Mouse (Mus musculus) embryonic facial prominence, embryonic 11.5 days (tissue): ENCODE results near the gene Slc27a1. TPM values are rescaled to one million over a fixed set of nuclear protein-coding genes. Genes with fewer than 3 reads are reported as not detected.

Experiments
- ATAC-seq: fragments of 200-750 bp; cut with Nextera tagmentation; replicated peaks from 2 replicates; pipeline ENCODE4 v1.8.0; 2017; ENCODE audit warnings: low read depth; ENCODE audit not compliant: insufficient number of reproducible peaks, low FRiP score, low TSS enrichment
- DNase-seq: peaks from one replicate; pipeline ENCODE4 v3.0.0-alpha.2; 2015; ENCODE audit warnings: low spot score
- H3K27ac ChIP-seq: fragments of 300-500 bp; sonication (generic); replicated peaks from 2 replicates; pipeline ENCODE4 v1.5.1; 2014; ENCODE audit warnings: mild to moderate bottlenecking, low read depth, low read length, control low read depth
- H3K27me3 ChIP-seq: fragments of 300-500 bp; sonication (generic); 2 replicates; pipeline ENCODE4 v1.6.1; 2014; ENCODE audit warnings: mild to moderate bottlenecking, low read length, moderate library complexity, mixed read lengths; ENCODE audit not compliant: control insufficient read depth, insufficient read depth
- H3K36me3 ChIP-seq: fragments of 300-500 bp; sonication (generic); replicated peaks from 2 replicates; pipeline ENCODE4 v1.6.1; 2014; ENCODE audit warnings: low read depth, mild to moderate bottlenecking, low read length, moderate library complexity, mixed read lengths; ENCODE audit not compliant: control insufficient read depth, insufficient read depth
- H3K4me1 ChIP-seq: fragments of 300-500 bp; sonication (generic); 2 replicates; pipeline ENCODE4 v1.6.1; 2014; ENCODE audit warnings: low read length, mixed read lengths; ENCODE audit not compliant: control insufficient read depth, insufficient read depth
- H3K4me2 ChIP-seq: fragments of 300-500 bp; sonication (generic); 2 replicates; pipeline ENCODE4 v1.6.1; 2014; ENCODE audit warnings: low read depth, mild to moderate bottlenecking, control low read depth, low read length, moderate library complexity
- H3K4me3 ChIP-seq: fragments of 300-500 bp; sonication (generic); 2 replicates; pipeline ENCODE4 v1.5.1; 2014; ENCODE audit warnings: low read depth, low read length, control low read depth
- H3K9ac ChIP-seq: fragments of 300-500 bp; sonication (generic); replicated peaks from 2 replicates; pipeline ENCODE4 v1.6.1; 2014; ENCODE audit warnings: mild to moderate bottlenecking, control low read depth, low read length
- H3K9me3 ChIP-seq: fragments of 300-500 bp; sonication (generic); replicated peaks from 2 replicates; pipeline ENCODE4 v1.6.1; 2016; ENCODE audit warnings: mild to moderate bottlenecking, low read length, inconsistent platforms, mixed read lengths; ENCODE audit not compliant: control insufficient read depth
- WGBS: fragments of 180-500 bp; shearing (Covaris S2); extraction: QIAGEN DNeasy Blood & Tissue Kit; methylation state at CpG from one replicate; pipeline ENCODE4 v1.1.7; 2014; 5-methylcytosine and 5-hydroxymethylcytosine counted together
- polyA plus RNA-seq: library from polyadenylated mRNA; unstranded; fragments of >200 nt; fragmentation: Nextera tagmentation; extraction: Ambion mirVana; gene quantifications from 2 replicates; pipeline ENCODE4 v1.2.1, GENCODE M21; 2014

Slc27a1 gene
- polyA plus RNA-seq, 1 experiment from 2014 or later, result 11.2 TPM

- no peaks in the 10 kb centered on the region; the same call in none of the 2 replicates for H3K36me3 ChIP-seq
- ATAC-seq (no peak), DNase-seq (no peak)
- no peak overlapping the region for H3K27ac ChIP-seq
- no peak overlapping the region for H3K9ac ChIP-seq
- 78% methylated on average over 1 of the region's 1 CpGs for WGBS
- no peaks in the 10 kb centered on the region for H3K4me1 ChIP-seq
- no peak overlapping the region for H3K4me3 ChIP-seq
- no peaks in the 10 kb centered on the region for H3K27me3 ChIP-seq
- no peaks in the 10 kb centered on the region for H3K9me3 ChIP-seq
- no peak overlapping the region for H3K4me2 ChIP-seq
Observed at GRCm38 (mm10) chr8:71579009-71579408, 10.3 kb downstream of the Slc27a1 start.

- no peak overlapping the region for H3K27ac ChIP-seq
- no peaks in the 10 kb centered on the region for H3K4me1 ChIP-seq
- H3K4me2 ChIP-seq, result no peak overlapping the region
- ATAC-seq (no peak), DNase-seq (no peak)
- no peak overlapping the region for H3K9ac ChIP-seq
- no peaks in the 10 kb centered on the region for H3K9me3 ChIP-seq
- H3K4me3 ChIP-seq, result no peak overlapping the region
- no peaks in the 10 kb centered on the region for H3K27me3 ChIP-seq
- WGBS, result 88% methylated on average over 14 of the region's 14 CpGs
- H3K36me3 ChIP-seq, result no peaks in the 10 kb centered on the region; the same call in none of the 2 replicates
Observed at GRCm38 (mm10) chr8:71579476-71579875, 10.8 kb downstream of the Slc27a1 start.

GRCm38 (mm10) chr8:71580201-71580600, 11.5 kb downstream of the Slc27a1 start:
- no peaks in the 10 kb centered on the region; the same call in none of the 2 replicates for H3K36me3 ChIP-seq
- no peak overlapping the region for H3K9ac ChIP-seq
- no peaks in the 10 kb centered on the region for H3K27me3 ChIP-seq
- H3K27ac ChIP-seq, result no peak overlapping the region
- no peak for ATAC-seq
- 24% methylated on average over 9 of the region's 9 CpGs for WGBS
- H3K4me1 ChIP-seq, result no peaks in the 10 kb centered on the region
- no peak overlapping the region for H3K4me2 ChIP-seq
- H3K4me3 ChIP-seq, result no peak overlapping the region
- H3K9me3 ChIP-seq, result no peaks in the 10 kb centered on the region
- no peak for DNase-seq

DNA sequence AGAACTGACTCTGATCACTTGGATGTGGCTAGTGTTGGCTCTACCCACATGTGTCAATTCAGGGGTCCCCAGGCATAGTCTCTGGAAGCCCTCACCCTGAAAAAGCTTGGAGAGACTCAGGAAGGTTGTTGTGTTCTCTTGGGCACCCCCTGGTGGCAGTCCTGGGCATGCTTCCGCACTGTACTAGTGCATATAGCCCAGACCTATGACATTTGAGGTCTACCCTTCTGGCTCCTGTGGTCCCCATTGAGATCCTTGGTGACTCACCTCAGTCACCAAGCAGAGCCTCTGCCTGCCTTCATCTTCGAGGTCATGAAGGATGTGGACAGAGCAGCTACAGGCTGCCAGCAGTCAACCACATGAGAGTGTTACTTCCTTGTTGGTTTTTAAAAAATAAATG, 18.2 kb downstream of the Slc27a1 start:
- no peak for ATAC-seq
- Histone ChIP-seq H3K27ac (no peak overlapping the region), H3K4me2 (no peak overlapping the region), H3K9ac (no peak overlapping the region), H3K9me3 (no peaks in the 10 kb centered on the region), H3K4me3 (no peak overlapping the region), H3K36me3 (no peaks in the 10 kb centered on the region), H3K4me1 (no peaks in the 10 kb centered on the region), H3K27me3 (no peaks in the 10 kb centered on the region)
- WGBS, result 73% methylated on average over 2 of the region's 2 CpGs
- DNase-seq, result peak; percentile 53

DNA sequence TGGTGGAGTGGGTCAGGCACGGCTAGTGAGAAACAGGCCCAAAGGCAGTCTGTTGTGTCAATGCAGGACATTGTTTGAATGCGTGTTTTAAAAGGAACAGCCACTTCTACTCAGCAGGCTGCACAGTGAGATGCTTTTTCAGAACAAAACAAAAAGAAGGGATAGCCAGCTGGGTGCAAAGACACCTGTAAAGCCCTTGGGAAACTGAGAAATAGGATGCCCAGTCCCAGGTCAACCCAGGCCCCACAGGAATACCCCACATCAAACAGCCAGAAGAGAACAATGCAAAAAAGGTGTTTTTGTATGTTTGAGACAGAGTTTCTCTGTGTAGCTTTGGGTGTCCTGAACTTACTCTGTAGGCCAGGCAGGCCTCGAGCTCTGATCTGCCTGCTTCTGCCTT, 20.1 kb downstream of the Slc27a1 start:
- Histone ChIP-seq H3K4me3 (no peak overlapping the region), H3K27me3 (no peaks in the 10 kb centered on the region), H3K4me1 (peaks cover 3% of the 10 kb centered on the region; the same call in 1 of the 2 replicates), H3K9ac (no peak overlapping the region), H3K9me3 (no peaks in the 10 kb centered on the region), H3K27ac (no peak overlapping the region), H3K36me3 (no peaks in the 10 kb centered on the region), H3K4me2 (no peak overlapping the region)
- DNase-seq (no peak), ATAC-seq (no peak)
- WGBS, result 62% methylated on average over 3 of the region's 3 CpGs

DNA sequence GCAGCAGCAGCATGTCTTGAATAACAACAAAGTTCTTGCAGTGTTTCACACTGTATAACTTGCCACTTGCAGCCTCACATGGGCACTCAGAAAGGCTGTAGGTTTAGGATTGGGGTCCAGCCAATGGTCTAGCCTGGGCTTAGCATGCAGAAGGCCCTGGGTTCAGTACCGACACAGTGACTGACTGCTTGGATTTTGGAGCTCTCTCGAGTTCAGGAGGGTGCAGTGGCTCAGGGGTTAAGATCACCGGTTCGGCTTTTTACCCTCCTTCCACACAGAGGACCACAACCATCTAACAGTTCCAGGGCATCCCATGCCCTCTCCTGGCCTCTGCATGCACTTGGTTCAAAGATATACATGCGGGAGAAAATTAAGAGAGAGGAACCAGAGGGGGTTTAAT, 22.3 kb downstream of the Slc27a1 start:
- H3K27ac ChIP-seq, result no peak overlapping the region
- H3K9me3 ChIP-seq, result no peaks in the 10 kb centered on the region
- no peak for DNase-seq
- peaks cover 3% of the 10 kb centered on the region; the same call in 1 of the 2 replicates for H3K4me1 ChIP-seq
- peak overlapping the region; percentile 78 for H3K4me2 ChIP-seq
- 29% methylated on average over 5 of the region's 5 CpGs for WGBS
- peak overlapping the region; percentile 84 for H3K4me3 ChIP-seq
- H3K36me3 ChIP-seq, result no peaks in the 10 kb centered on the region
- peak overlapping the region; percentile 94; the same call in 1 of the 2 replicates for H3K9ac ChIP-seq
- no peaks in the 10 kb centered on the region for H3K27me3 ChIP-seq
- ATAC-seq, result no peak

DNA sequence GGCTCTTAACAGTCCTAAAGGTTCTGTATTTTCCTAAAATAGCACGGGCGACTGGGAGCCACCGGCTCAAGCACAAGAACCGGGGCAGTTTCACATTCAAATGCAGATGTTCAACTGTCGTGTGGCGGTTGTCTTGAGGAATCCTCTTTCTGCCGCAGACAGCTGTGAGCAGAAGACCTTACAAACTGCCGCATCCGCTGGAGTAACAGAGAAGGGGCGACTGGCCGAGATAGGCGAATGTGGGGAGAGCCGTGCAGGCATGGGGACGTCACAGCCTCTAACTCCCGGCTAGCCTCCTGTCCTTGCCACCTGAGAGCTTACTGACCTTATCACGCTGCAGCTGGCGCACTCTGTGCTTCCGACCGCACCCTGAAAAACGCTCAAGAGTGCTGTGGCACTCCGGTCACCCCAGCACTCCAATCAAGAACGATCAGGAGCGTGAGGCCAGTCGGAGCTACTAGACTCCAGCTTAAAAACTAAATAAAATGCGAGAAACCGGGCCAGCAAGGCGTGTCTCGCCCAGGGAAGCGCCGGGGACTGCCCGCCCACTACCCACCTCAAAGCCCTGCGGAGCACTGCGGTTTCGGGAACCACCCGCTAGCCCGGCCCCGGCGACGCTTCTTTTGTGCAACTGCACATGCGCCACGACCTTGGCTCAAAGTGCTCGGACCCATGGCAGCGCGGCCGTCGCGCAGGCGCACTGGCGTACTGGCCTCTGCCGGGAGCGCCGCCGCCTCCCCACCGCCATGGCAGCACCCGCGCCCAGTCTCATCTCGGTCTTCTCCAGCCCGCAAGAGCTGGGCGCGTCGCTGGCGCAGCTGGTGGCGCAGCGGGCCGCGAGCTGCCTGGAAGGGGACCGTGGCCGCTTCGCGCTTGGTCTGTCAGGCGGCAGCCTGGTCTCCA, 23.0 kb downstream of the Slc27a1 start, which contains the start of gene Pgls:
TSS of gene Pgls (plus strand) at position 706 of the 903 bp plus-strand sequence.
- Histone ChIP-seq H3K36me3 (no peaks in the 10 kb centered on the region), H3K27ac (peak within 1 kb of the TSS; percentile 94), H3K4me3 (peak within 1 kb of the TSS; percentile 84), H3K9ac (peak within 1 kb of the TSS; percentile 94), H3K9me3 (no peaks in the 10 kb centered on the region), H3K4me2 (peak within 1 kb of the TSS; percentile 78), H3K27me3 (no peaks in the 10 kb centered on the region), H3K4me1 (peaks cover 3% of the 10 kb centered on the region; the same call in 1 of the 2 replicates)
- under 1% methylated on average over 66 of the region's 71 CpGs for WGBS
- DNase-seq (peak; percentile 96), ATAC-seq (peak; percentile 78)
